Mouse (Mus musculus) adrenal gland, postnatal 14 days (tissue): ENCODE measurements around the gene Gm3327. TPM values are rescaled to one million over a fixed set of nuclear protein-coding genes. Genes with fewer than 3 reads are reported as not detected.
"Not testable (repeated sequence)": the region's sequence is repeated elsewhere in the genome, so short reads cannot be mapped to it uniquely, and the experiment has no call there.

ENCODE experiments used
- DNase-seq: peaks from one replicate; pipeline ENCODE4 v3.0.0; 2021; ENCODE audit warnings: mixed read lengths
- long read RNA-seq, 2 experiments: library from polyadenylated mRNA; stranded (forward); transcript quantifications; one replicate each; pipeline ENCODE4 v2.0.0; 2021
- total RNA-seq: library from RNA; stranded (reverse); gene quantifications from 2 replicates; pipeline ENCODE4 v1.2.3, GENCODE M21; 2021

Gene Gm3327
- total RNA-seq: not detected in 2 replicates
- long read RNA-seq, experiment 1: 0 reads
- long read RNA-seq, experiment 2: 0 reads

DNA sequence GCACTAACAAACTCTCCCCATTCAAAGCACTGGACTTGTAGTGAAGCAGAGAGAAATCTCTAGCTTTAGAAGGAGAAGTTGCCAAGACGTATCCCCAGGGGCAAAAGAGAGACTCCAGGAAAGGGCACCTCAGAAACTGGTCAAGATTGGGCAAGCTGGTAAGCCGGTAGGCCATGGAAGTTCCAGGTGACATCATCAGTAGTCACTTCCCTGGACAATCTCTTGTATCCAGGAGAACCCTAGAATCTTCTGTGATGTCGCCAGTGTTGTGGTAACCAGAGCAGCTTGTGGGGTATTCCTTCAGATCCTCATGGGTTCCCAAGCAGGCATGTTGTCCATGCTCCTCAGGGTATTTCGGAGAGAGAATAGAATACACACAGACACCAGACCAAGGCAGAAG lies at the start of gene Gm3327:
Gene Gm3327, plus strand, starts transcription at position 301 of the 400 bp plus-strand sequence.
- DNase-seq: not testable (repeated sequence)

DNA sequence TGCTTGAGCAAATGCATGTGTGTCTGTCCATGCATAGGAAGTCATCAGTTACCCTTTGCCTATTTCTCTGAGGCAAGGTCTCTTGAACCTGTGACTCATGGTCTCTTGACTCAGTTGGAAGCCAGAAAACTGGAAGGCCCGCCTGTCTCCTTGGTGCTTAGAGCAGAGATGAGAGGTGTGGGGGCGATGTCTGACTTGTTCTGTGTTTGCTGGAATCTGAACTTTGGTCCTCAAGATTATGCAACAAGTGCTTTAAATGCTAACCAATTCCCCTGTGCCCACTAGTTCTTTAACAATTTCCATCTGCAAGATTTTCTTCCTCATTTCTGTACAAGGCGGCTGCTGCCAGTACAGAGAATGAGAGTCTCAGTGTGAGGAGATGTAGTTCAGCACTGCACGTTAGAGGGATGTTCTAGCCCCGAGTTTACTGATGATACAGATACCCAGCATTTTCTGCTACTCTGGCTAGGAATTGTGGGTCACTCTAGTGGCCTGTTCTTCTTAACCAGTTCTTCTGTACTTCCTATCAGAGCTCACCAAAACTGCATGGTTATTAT lies 45.8 kb upstream of the Gm3327 start:
- not testable (repeated sequence) for DNase-seq

DNA sequence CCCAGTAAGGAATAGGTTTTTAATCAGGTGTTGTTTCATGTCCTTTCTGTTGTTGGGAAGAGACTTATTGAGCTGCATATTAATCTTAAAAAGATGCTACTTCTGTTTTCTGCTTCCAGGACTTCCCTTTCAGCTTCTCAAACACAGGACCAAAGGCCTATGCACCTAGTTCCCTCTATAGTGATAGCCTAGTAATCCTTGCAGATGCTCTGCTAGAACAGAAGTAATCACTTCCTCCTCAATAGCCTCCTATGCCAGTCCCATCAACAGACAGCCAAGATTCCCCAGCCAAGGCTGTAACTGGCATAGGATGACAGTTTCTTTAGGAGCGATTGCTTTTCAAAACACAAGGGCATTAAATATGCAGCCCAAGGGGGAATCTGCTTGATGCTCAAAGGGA lies 37.1 kb upstream of the Gm3327 start:
- DNase-seq: not testable (repeated sequence)

DNA sequence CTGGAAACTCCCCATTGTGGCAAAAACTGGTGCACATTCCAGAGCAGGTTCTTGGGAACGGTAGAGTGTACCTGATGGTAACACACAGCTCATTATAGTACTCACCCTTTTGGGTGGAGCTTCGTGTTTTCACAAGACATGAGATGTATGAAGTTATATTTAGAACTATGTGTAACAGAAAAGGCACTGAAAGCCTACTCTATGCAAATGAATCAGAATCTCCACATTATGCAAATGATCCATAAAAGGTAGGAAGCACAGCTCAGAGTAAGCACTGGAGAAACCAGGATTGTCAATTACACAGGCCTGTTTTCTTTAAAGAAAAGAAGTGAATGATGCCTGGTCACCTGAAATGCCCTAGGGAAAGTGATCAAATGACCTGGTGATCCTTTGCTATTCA lies 36.1 kb upstream of the Gm3327 start:
- DNase-seq: not testable (repeated sequence)

DNA sequence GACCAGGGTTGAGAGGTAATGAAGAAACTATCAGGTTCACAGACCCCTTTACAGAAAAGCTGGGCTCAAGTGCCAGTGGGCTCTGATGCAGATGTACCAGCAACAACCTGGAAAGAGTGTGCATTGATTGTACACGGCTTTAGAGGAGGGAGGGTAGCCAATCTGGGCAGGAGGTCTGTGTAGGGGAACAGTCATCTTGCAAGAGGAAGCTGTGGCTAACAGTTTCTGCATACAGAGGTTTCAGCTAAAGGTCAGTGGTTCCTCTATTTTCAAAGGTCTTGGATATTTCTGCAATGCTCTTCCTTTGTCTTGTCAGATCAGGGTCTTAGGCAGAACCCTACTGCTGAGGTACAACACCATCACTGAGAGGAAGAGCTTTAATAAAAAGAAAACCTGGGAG lies 32.1 kb upstream of the Gm3327 start:
- DNase-seq: not testable (repeated sequence)

DNA sequence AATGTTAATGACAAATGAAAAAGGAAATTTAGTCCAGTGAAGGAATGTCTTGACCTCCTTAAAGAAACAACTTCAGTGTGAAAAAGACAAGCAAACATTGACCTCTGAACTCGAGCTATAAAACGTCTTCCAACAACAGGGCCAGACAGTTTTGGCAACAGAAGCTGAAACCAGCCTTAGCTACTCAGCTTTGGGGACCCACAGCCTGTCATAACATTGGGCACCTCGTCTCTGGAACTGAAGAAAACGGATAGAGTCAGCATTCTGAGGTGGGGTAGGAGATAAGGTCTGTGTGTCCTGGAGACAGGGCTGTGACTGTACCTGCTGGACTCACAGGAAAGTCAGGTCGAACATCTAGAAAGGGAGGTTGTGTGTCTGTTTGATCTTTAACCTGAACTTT lies 29.2 kb upstream of the Gm3327 start:
- DNase-seq: not testable (repeated sequence)

DNA sequence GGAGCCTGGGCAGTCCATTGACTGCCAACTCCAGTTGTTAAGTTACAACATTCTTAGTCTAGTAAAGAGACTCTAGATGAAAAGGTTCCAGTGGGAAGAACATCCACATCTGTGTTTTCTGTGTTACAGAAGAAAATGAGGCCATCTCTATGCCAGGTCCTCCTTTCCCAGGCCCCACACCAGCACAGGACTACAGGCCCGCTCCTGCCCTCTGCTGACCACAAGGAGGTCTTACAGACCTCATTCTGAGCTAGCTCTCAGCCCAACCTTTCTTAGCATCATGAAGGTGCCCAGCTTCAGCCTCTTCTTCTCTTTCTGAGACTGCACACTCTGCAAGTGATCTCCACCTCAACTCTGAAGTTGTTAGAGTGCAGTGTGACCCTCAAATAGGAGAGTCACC lies 23.6 kb upstream of the Gm3327 start:
- DNase-seq: not testable (repeated sequence)

DNA sequence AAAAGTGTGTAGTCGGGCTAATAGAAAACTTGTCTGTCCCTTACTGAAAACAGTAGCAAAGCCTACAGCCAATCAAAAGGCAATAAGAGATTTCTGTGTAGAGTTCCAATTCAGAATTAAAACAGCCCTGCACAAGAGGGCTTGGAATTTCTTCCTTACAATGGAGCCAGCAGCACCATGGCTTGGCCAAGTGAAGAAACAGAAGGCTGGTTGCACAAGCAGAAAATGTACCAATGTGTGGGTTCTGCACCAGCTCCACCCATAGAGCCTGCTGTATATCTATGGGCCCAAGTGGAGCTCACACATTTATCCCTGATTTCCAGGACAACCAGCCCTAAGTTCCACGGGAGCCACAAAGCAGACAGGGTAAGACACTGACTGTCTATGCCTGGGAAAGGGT lies 21.3 kb upstream of the Gm3327 start, which contains the start of gene Ear2:
Gene Ear2, plus strand, starts transcription at position 301 of the 400 bp plus-strand sequence.
- DNase-seq: not testable (repeated sequence)

DNA sequence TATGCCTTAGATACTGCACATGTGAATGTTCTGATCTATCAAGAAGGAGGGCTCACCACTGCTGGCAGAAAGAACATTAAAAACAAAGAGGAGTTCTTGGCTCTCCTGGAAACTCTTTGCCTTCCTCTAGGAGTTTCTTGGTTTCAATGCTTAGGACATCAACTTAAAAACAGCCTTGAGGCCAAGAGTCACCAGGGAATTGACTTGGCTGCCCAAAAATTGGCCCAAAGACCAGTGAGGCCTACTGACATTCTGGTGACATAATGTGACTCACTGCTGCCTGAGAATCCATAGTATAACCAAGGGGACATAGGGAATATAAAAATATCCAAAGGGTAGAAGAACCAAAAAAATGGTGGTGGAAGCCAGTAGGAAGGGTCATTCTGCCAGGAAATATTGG lies 12.7 kb upstream of the Gm3327 start:
- DNase-seq: peak; percentile 57

Other genes starting within 250 kb of the Gm3327 start
- 1.4 TPM in 1 of 2 replicates, not detected in the other for gene Ear1, start 248.3 kb upstream of the Gm3327 start, total RNA-seq
- gene Ear10, start 200.3 kb upstream of the Gm3327 start, total RNA-seq: not detected in 2 replicates
- gene Gm8113, start 198.5 kb upstream of the Gm3327 start, total RNA-seq: 2.7 and 2.9 TPM in 2 replicates
- gene Ang5, start 166.8 kb upstream of the Gm3327 start, total RNA-seq: not detected in 2 replicates
- gene Ang6, start 121.6 kb upstream of the Gm3327 start, total RNA-seq: not detected in 2 replicates
- 4.1 and 4.5 TPM in 2 replicates for gene Ear2, start 21.2 kb upstream of the Gm3327 start, total RNA-seq
- not detected in 2 replicates for gene Gm8212, start 73.8 kb downstream of the Gm3327 start, total RNA-seq
- gene 4930503E14Rik, start 89.4 kb downstream of the Gm3327 start, total RNA-seq: not detected in 2 replicates
- gene Gm8220, start 161.7 kb downstream of the Gm3327 start, total RNA-seq: not detected in 2 replicates
- gene Gm5930, start 214.7 kb downstream of the Gm3327 start, total RNA-seq: not detected in 2 replicates
- gene Gm8229, start 241.5 kb downstream of the Gm3327 start, total RNA-seq: not detected in 2 replicates